Mouse (Mus musculus): ENCODE results near the gene Gm5460. TPM values are rescaled to one million over a fixed set of nuclear protein-coding genes. Genes with fewer than 3 reads are reported as not detected.

The Gm5460 gene
- total and polyA plus RNA-seq, 2 experiments from 2014 or later, result not detected

DNA sequence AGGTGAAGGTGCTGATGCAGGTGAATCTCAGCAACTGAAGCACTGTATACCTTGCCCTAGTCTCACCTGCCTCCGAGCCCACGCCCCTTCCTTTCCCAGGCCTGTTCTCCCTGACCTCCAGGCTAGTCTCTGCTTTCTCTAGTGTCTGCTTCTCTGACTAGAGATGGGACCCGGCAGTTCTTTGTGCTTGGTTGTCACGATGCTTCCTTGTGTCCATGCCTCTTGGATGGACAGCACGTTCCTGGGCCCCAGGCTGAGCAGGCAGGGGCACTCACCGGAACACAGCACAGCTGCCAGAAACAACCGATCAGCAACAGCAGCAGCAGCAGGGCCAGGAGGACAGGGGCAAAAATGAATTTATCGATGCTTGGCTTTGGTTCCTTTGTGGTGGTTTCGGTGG lies 23.5 kb upstream of the Gm5460 start:
- Histone ChIP-seq H3K36me3 (ENCODE audit: insufficient read depth) (no peaks in the 10 kb centered on the region), H3K9me3 (ENCODE audit: low read length) (no peaks in the 10 kb centered on the region), H3K27ac (ENCODE audit: low read depth, low read length) (no peak overlapping the region), H3K27me3 (ENCODE audit: insufficient read depth, low read length) (no peaks in the 10 kb centered on the region), H3K9ac (no peak overlapping the region), H3K4me1 (ENCODE audit: insufficient read depth) (no peaks in the 10 kb centered on the region), H3K4me3 (ENCODE audit: low read depth, low read length) (no peak overlapping the region), H3K4me2 (ENCODE audit: low read depth) (no peak overlapping the region)
- WGBS, result 90% methylated on average over 9 of the region's 9 CpGs
- TF ChIP-seq CTCF (IDR thresholded peaks at IDR 0.05; ENCODE audit: low read depth), result no peak
- no peak for ATAC-seq
- no peak for DNase-seq

DNA sequence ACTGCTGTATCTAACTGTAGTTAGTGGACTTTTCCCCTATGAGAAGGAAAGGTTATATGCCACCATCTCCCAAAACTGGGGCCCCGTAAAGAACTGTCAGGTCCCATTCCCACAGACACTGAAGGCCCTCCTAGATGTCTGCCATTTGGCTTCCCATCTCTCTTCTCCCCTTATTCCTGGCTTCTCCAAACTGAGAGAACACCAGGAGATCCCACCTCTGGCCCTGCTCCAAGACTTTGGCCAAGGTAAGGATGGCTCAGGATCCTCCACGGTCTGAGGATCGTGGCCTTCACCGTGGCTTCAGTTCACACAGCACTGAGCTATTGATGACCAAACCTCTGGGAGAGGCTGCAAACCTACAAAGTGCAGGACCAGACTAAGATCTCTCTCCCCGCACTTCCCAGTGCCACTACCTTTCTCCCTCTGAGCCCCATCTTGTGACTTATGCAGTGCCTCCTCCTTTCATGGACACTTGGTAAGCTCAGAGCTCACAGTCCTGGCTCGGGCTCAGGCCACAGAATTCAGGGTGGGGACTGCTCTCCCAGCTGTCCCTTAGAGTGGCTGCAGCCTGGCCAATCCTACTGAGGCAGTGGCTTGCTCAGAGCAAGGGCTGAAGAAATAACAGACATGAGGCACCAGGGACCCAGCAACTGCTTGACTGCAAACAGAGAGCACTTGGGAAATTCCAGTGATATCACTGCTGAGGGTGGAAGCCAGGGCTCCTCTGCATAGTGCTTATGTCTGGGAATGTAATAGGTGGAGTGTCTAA lies 22.9 kb upstream of the Gm5460 start:
- no peak for TF ChIP-seq CTCF (IDR thresholded peaks at IDR 0.05; ENCODE audit: low read depth)
- 91% methylated on average over 6 of the region's 6 CpGs for WGBS
- Histone ChIP-seq H3K36me3 (ENCODE audit: insufficient read depth) (no peaks in the 10 kb centered on the region), H3K9ac (no peak overlapping the region), H3K27ac (ENCODE audit: low read depth, low read length) (no peak overlapping the region), H3K4me3 (ENCODE audit: low read depth, low read length) (no peak overlapping the region), H3K9me3 (ENCODE audit: low read length) (no peaks in the 10 kb centered on the region), H3K27me3 (ENCODE audit: insufficient read depth, low read length) (no peaks in the 10 kb centered on the region), H3K4me2 (ENCODE audit: low read depth) (no peak overlapping the region), H3K4me1 (ENCODE audit: insufficient read depth) (no peaks in the 10 kb centered on the region)
- DNase-seq (no peak), ATAC-seq (no peak)

GRCm38 (mm10) chr14:33997427-33997826 lies 19.1 kb upstream of the Gm5460 start:
- no peak for TF ChIP-seq CTCF (IDR thresholded peaks at IDR 0.05; ENCODE audit: low read depth)
- Histone ChIP-seq H3K4me1 (ENCODE audit: insufficient read depth) (no peaks in the 10 kb centered on the region), H3K4me2 (ENCODE audit: low read depth) (no peak overlapping the region), H3K4me3 (ENCODE audit: low read depth, low read length) (no peak overlapping the region), H3K36me3 (ENCODE audit: insufficient read depth) (no peaks in the 10 kb centered on the region), H3K27me3 (ENCODE audit: insufficient read depth, low read length) (no peaks in the 10 kb centered on the region), H3K9ac (no peak overlapping the region), H3K9me3 (ENCODE audit: low read length) (no peaks in the 10 kb centered on the region), H3K27ac (ENCODE audit: low read depth, low read length) (no peak overlapping the region)
- DNase-seq (no peak), ATAC-seq (peak; percentile 50; the same call in 1 of the 2 replicates)
- WGBS, result 64% methylated on average over 6 of the region's 6 CpGs

DNA sequence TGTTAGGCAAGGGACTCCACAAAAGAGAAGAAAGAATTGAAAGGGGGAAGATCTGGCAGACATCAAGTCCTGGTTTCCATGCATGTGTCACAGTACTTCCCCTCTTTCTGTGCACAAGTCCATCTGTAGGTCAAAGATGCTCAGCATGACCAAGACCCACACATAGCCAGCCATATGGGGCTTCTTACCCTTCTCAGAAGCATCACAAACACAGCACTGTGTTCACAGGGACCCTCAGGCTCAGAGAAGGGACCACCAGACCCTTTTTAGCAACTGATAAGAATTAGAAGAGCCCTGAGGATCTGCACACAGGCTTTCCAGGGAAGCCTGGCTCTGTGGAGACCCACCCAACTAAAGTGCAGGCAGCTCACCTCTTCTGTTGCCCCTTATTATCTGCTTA lies 16.5 kb upstream of the Gm5460 start:
- TF ChIP-seq CTCF (IDR thresholded peaks at IDR 0.05; ENCODE audit: low read depth), result no peak
- no peak for ATAC-seq
- no peaks in the 10 kb centered on the region for H3K27me3 ChIP-seq (ENCODE audit: insufficient read depth, low read length)

GRCm38 (mm10) chr14:34001445-34001844 lies 15.1 kb upstream of the Gm5460 start:
- Histone ChIP-seq H3K9me3 (ENCODE audit: low read length) (no peaks in the 10 kb centered on the region), H3K27ac (ENCODE audit: low read depth, low read length) (no peak overlapping the region), H3K9ac (no peak overlapping the region), H3K4me3 (ENCODE audit: low read depth, low read length) (no peak overlapping the region), H3K36me3 (ENCODE audit: insufficient read depth) (no peaks in the 10 kb centered on the region), H3K4me1 (ENCODE audit: insufficient read depth) (no peaks in the 10 kb centered on the region), H3K27me3 (ENCODE audit: insufficient read depth, low read length) (no peaks in the 10 kb centered on the region), H3K4me2 (ENCODE audit: low read depth) (no peak overlapping the region)
- TF ChIP-seq CTCF (IDR thresholded peaks at IDR 0.05; ENCODE audit: low read depth), result no peak
- no peak for DNase-seq
- no peak for ATAC-seq

More for the DNA sequence above, 16.5 kb upstream of the Gm5460 start:
- H3K4me3 ChIP-seq (ENCODE audit: low read depth, low read length), result no peak overlapping the region
- no peak for DNase-seq
- no peaks in the 10 kb centered on the region for H3K36me3 ChIP-seq (ENCODE audit: insufficient read depth)
- no peak overlapping the region for H3K4me2 ChIP-seq (ENCODE audit: low read depth)
- no peaks in the 10 kb centered on the region for H3K4me1 ChIP-seq (ENCODE audit: insufficient read depth)
- H3K9me3 ChIP-seq (ENCODE audit: low read length), result no peaks in the 10 kb centered on the region
- H3K27ac ChIP-seq (ENCODE audit: low read depth, low read length), result no peak overlapping the region
- no peak overlapping the region for H3K9ac ChIP-seq

DNA sequence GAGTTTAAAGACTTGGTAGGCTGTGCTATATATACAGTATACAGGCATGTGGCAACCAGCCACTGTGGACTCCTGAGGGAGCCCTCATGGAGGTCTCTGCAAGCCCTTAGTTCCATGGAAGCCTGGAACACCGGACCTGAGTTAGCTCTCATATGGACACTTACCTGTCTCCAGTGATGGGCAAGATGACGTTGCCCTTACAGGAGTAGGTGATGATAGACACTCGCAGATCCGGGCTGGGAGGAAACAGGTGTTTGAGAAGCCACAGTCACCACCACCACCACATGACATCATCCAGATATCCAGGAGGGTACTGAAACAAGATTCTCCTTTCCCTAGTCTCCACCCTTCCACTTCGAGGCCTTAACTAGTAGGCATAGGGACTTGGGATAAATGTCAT lies 14.2 kb upstream of the Gm5460 start:
- TF ChIP-seq CTCF (IDR thresholded peaks at IDR 0.05; ENCODE audit: low read depth), result no peak
- H3K4me2 ChIP-seq (ENCODE audit: low read depth), result no peak overlapping the region
- 89% methylated on average over 5 of the region's 5 CpGs for WGBS
- no peak for ATAC-seq
- H3K9me3 ChIP-seq (ENCODE audit: low read length), result no peaks in the 10 kb centered on the region
- no peaks in the 10 kb centered on the region for H3K36me3 ChIP-seq (ENCODE audit: insufficient read depth)
- H3K4me3 ChIP-seq (ENCODE audit: low read depth, low read length), result no peak overlapping the region
- H3K27ac ChIP-seq (ENCODE audit: low read depth, low read length), result no peak overlapping the region
- no peaks in the 10 kb centered on the region for H3K4me1 ChIP-seq (ENCODE audit: insufficient read depth)
- no peak overlapping the region for H3K9ac ChIP-seq
- DNase-seq, result no peak
- H3K27me3 ChIP-seq (ENCODE audit: insufficient read depth, low read length), result no peaks in the 10 kb centered on the region

- Histone ChIP-seq H3K4me2 (ENCODE audit: low read depth) (no peak within 1 kb of the TSS), H3K36me3 (ENCODE audit: insufficient read depth) (no peaks in the 10 kb centered on the region), H3K9ac (no peak within 1 kb of the TSS), H3K9me3 (ENCODE audit: low read length) (no peaks in the 10 kb centered on the region), H3K4me1 (ENCODE audit: insufficient read depth) (no peaks in the 10 kb centered on the region), H3K4me3 (ENCODE audit: low read depth, low read length) (no peak within 1 kb of the TSS), H3K27ac (ENCODE audit: low read depth, low read length) (no peak within 1 kb of the TSS), H3K27me3 (ENCODE audit: insufficient read depth, low read length) (no peaks in the 10 kb centered on the region)
- no peak for DNase-seq
- WGBS, result 88% methylated on average over 3 of the region's 3 CpGs
- no peak for ATAC-seq
- no peak for TF ChIP-seq CTCF (IDR thresholded peaks at IDR 0.05; ENCODE audit: low read depth)
These were observed 1.5 kb upstream of the Gm5460 start, which contains the start of gene Gm30083 for GRCm38 (mm10) chr14:34015063-34015462. TSS of gene Gm30083 (minus strand) at chr14:34015182.
